Mouse (Mus musculus) small intestine, adult 2 months (tissue): ENCODE data around the gene Mosmo. TPM values are rescaled to one million over a fixed set of nuclear protein-coding genes. Genes with fewer than 3 reads are reported as not detected.

Experiments used
- H3K27ac ChIP-seq: fragments of 200-500 bp; 2 replicates; pipeline ENCODE4 v1.5.1; 2012; ENCODE audit warnings: low read depth, low read length, control low read depth, inconsistent platforms; ENCODE audit not compliant: insufficient read depth
- H3K27me3 ChIP-seq: fragments of 200-500 bp; 2 replicates; pipeline ENCODE4 v1.6.1; 2012; ENCODE audit warnings: mild to moderate bottlenecking, moderate library complexity, low read length, inconsistent platforms; ENCODE audit not compliant: control insufficient read depth, insufficient read depth
- H3K36me3 ChIP-seq: fragments of 200-500 bp; 2 replicates; pipeline ENCODE4 v1.6.1; 2012; ENCODE audit warnings: mild to moderate bottlenecking, low read length, control low read depth, inconsistent platforms; ENCODE audit not compliant: control insufficient read depth, insufficient read depth
- H3K4me1 ChIP-seq: fragments of 200-500 bp; 2 replicates; pipeline ENCODE4 v1.6.1; 2012; ENCODE audit warnings: low read length, inconsistent platforms, mixed read lengths; ENCODE audit not compliant: control insufficient read depth, insufficient read depth, insufficient read length
- H3K4me3 ChIP-seq: fragments of 200-500 bp; 2 replicates; pipeline ENCODE4 v1.5.1; 2012; ENCODE audit warnings: low read depth, mild to moderate bottlenecking, control low read depth, inconsistent platforms, low read length, moderate library complexity
- CTCF ChIP-seq: fragments of 200-500 bp; IDR thresholded peaks from 2 replicates; pipeline ENCODE4 v1.5.1; 2012; ENCODE audit warnings: low read depth, mild to moderate bottlenecking, control low read depth, inconsistent platforms, low read length, moderate library complexity, mixed read lengths; ENCODE audit not compliant: insufficient replicate concordance, insufficient read length; ENCODE audit errors: extremely low read depth
- POLR2A ChIP-seq: fragments of 200-500 bp; IDR thresholded peaks from 2 replicates; pipeline ENCODE4 v1.6.1; 2012; ENCODE audit warnings: low read depth, mild to moderate bottlenecking, control low read depth, inconsistent platforms, low read length, moderate library complexity
- WGBS: fragments of 180-500 bp; shearing (Covaris S2); methylation state at CpG from one replicate; pipeline ENCODE4 v1.1.7; 2018; 5-methylcytosine and 5-hydroxymethylcytosine counted together
- polyA plus RNA-seq: library from polyadenylated mRNA; depleted of rRNA; stranded (reverse); fragments of >200 nt; gene quantifications from 2 replicates; pipeline ENCODE4 v1.2.3, GENCODE M21; 2012

The Mosmo gene
- polyA plus RNA-seq, 1 experiment: 5.3 TPM

DNA sequence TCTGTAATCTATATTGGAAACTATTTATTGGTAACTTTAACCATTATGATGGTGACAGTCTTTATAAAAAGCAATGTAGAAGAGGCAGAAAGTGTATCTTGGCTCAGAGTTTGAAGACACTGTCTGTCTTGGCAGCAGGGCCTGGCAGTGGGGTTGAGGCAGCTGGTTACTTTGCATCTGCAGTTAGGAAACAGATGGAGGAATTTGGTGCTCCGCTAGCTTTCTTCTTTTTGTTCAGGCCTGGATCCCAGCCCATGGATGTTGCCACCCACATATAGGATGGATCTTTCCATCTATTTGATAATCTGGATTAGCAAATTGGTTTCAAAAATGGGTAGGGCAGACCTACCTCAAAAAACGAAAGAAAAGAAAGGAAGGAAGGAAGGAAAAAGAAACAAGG is 29.6 kb upstream of the Mosmo start:
- H3K36me3 ChIP-seq: peaks cover 77% of the 10 kb centered on the region

GRCm38 (mm10) chr7:120662079-120662478 is 15.3 kb upstream of the Mosmo start:
- Histone ChIP-seq H3K4me3 (no peak overlapping the region), H3K36me3 (peaks cover 33% of the 10 kb centered on the region), H3K4me1 (no peaks in the 10 kb centered on the region), H3K27me3 (no peaks in the 10 kb centered on the region), H3K27ac (no peak overlapping the region)
- TF ChIP-seq CTCF (no peak), POLR2A (no peak)
- 81% methylated on average over 4 of the region's 4 CpGs for whole genome bisulfite sequencing

More for the DNA sequence above, 29.6 kb upstream of the Mosmo start:
- no peaks in the 10 kb centered on the region for H3K4me1 ChIP-seq
- no peaks in the 10 kb centered on the region for H3K27me3 ChIP-seq
- no peak overlapping the region for H3K4me3 ChIP-seq
- TF ChIP-seq CTCF (no peak), POLR2A (no peak)
- WGBS: 75% methylated on average over 2 of the region's 2 CpGs
- no peak overlapping the region for H3K27ac ChIP-seq

GRCm38 (mm10) chr7:120670153-120670875 is 7.1 kb upstream of the Mosmo start, which contains the start of gene Pdzd9:
Gene Pdzd9, minus strand, starts transcription at chr7:120670343.
- Histone ChIP-seq H3K4me3 (no peak within 1 kb of the TSS), H3K36me3 (no peaks in the 10 kb centered on the region), H3K27me3 (no peaks in the 10 kb centered on the region), H3K4me1 (no peaks in the 10 kb centered on the region), H3K27ac (no peak within 1 kb of the TSS)
- TF ChIP-seq POLR2A (no peak), CTCF (peak; percentile 98)
- WGBS: 20% methylated on average over 14 of the region's 14 CpGs

DNA sequence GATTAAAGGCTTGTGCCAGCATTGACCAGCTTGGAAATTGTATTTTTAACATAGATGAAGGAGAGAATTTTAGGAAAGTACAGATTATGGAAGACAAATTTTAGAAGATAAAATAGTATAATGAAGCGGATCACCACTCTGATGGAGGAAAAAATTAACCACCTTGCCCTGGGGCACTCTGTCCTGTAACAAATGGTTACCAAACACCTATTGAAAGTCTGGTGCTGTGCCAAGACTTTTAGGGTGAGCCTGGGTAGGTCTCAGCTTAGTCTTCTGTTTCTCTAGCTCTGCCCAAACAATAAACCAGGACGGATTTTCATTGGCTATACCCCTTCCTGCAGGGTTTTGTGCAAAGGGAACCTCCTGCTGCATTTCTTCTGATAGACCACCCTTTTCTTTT is 6.1 kb upstream of the Mosmo start:
- H3K4me3 ChIP-seq: no peak overlapping the region
- H3K36me3 ChIP-seq: no peaks in the 10 kb centered on the region
- WGBS: 58% methylated on average over 2 of the region's 2 CpGs
- TF ChIP-seq POLR2A (no peak), CTCF (no peak)
- no peaks in the 10 kb centered on the region for H3K27me3 ChIP-seq
- no peaks in the 10 kb centered on the region for H3K4me1 ChIP-seq
- H3K27ac ChIP-seq: no peak overlapping the region

GRCm38 (mm10) chr7:120677764-120678531 is 530 bp downstream of the Mosmo start:
- Histone ChIP-seq H3K27me3 (no peaks in the 10 kb centered on the region), H3K36me3 (no peaks in the 10 kb centered on the region), H3K27ac (no peak overlapping the region), H3K4me1 (peaks cover 4% of the 10 kb centered on the region; the same call in 1 of the 2 replicates), H3K4me3 (peak overlapping the region; percentile 72)
- WGBS: 1% methylated on average over 42 of the region's 42 CpGs
- TF ChIP-seq POLR2A: no peak
- TF ChIP-seq CTCF: no peak

- Histone ChIP-seq H3K27me3 (no peaks in the 10 kb centered on the region), H3K27ac (no peak overlapping the region), H3K4me1 (peaks cover 4% of the 10 kb centered on the region; the same call in 1 of the 2 replicates), H3K36me3 (no peaks in the 10 kb centered on the region), H3K4me3 (no peak overlapping the region)
- TF ChIP-seq CTCF (no peak), POLR2A (no peak)
- 32% methylated on average over 8 of the region's 8 CpGs for WGBS
These were observed 1.6 kb downstream of the Mosmo start for GRCm38 (mm10) chr7:120679023-120679422.

GRCm38 (mm10) chr7:120682002-120682401 is 4.6 kb downstream of the Mosmo start:
- H3K36me3 ChIP-seq: no peaks in the 10 kb centered on the region
- peaks cover 8% of the 10 kb centered on the region; the same call in 1 of the 2 replicates for H3K4me1 ChIP-seq
- no peak for TF ChIP-seq CTCF
- no peak for TF ChIP-seq POLR2A
- WGBS: 32% methylated on average over 4 of the region's 4 CpGs
- no peaks in the 10 kb centered on the region for H3K27me3 ChIP-seq
- no peak overlapping the region for H3K27ac ChIP-seq
- no peak overlapping the region for H3K4me3 ChIP-seq
